Mouse (Mus musculus): ENCODE measurements around the gene Ppfia2. TPM values are rescaled to one million over a fixed set of nuclear protein-coding genes. Genes with fewer than 3 reads are reported as not detected.

Ppfia2 gene
- total RNA-seq, 2 experiments from 2014 or later: 116 to 138 TPM

DNA sequence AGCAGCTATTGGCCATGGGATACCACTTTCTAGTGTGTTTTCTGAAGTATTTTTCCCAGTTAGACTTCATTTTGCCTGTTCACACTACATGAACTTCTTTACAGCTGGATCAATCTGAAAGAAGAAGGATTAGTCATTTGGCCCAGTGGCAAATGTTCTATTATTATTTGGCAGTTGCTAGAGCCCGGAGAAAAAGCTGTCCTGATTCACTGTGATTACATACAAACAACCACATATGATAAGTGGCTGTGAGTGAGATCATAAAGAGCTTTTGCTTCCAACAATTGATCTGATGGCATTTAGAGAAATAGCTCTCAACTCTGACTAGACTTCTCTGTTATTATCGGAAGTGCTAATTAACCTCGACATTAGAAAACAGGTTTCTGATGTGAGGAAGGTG lies 440.0 kb downstream of the Ppfia2 start:
- no peak for DNase-seq (ENCODE audit: extremely low spot score in 1 of 2, low spot score in 1 of 2)

DNA sequence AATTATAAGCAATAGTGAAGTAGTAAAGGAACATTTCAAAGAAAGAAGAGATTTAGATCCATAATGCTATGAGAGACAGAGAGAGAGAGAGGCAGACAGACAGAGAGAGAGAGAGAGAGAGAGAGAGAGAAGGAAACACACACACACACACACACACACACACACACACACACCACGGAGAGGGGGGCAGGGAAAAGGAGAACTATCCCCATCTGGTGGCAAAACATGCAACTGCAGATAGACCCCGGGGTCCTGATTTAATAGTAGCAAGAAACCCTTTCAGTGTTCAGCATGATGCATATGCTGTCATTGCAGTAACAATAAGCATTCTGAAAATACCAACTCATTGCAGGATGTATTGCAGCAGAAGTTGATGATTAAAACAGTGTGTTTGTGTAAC lies 442.9 kb downstream of the Ppfia2 start:
- no peak for DNase-seq (ENCODE audit: extremely low spot score in 1 of 2, low spot score in 1 of 2)

DNA sequence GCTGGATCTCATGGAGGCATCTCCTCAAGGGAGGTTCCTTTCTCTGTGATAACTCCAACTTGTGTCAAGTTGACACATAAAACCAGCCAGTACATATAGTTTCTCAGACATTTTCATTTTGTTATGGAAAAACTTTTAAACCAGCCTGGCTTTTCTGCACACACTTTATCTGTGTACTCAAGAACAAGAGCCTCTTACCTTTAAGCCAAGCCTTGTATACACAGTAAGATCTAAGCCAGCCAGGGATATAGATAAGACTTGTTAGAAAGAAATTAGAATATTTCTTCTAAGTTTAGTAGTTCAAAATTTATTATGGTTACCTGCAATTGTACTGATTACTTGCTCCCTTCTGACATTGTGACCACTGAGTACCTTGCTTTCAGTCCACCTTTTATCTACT lies 444.1 kb downstream of the Ppfia2 start:
- no peak for DNase-seq (ENCODE audit: extremely low spot score in 1 of 2, low spot score in 1 of 2)

DNA sequence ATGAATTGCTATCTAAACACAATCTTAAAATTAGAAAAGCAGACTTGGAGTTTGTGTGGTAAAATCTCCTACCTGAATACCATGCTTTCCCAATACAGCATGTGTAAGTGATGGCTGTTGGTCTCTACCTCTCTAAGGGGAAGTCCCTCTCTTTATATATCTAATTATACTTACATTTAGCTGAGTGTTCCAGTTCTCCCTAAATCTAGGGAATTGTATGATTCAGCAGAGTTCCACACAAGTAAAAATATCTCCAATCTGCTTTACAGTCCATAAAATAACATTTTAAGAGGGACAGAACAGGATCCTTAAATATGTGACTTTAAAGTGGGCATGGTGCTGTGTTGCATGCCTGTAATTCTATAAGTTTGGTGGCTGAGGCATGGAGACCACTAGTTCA lies 444.7 kb downstream of the Ppfia2 start:
- DNase-seq (ENCODE audit: extremely low spot score in 1 of 2, low spot score in 1 of 2): no peak

DNA sequence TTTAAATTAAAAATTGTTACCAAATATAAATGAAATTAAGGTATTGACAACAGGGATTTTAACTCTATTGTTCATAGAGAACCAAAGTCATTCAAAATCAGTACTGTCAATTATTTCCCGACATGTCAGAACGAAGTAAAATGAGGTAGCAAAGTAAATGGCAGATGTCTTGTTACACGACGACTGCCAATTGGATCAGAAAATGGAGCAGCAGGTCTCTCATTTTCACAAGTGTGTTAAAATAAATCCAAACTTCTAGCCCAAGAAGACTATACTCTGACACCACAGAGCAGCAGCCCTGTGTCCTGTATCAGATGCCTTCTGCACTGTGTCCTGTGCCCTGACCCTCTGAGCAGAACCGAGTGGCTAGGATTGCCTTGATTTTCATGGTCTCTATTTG lies 454.2 kb downstream of the Ppfia2 start:
- DNase-seq (ENCODE audit: extremely low spot score in 1 of 2, low spot score in 1 of 2): no peak

DNA sequence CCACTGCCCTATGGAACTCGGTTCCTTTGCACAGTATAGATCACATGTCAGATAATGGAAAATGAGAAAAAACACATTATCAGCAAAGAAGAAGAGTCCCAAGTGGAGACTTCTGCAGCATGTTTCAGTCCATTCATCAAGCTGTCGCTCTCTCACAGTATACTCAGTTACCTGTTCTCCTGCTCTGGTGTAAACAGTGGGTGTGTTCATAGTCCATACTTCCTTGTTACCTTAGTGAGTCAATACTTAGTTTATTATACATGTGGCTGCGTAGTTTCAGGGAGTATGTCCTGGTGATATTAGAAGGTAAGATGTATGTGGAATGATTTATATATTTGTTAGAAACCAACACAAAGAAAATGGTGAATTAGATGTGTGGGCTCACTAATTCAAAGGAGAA lies 454.7 kb downstream of the Ppfia2 start:
- DNase-seq (ENCODE audit: extremely low spot score in 1 of 2, low spot score in 1 of 2): no peak

DNA sequence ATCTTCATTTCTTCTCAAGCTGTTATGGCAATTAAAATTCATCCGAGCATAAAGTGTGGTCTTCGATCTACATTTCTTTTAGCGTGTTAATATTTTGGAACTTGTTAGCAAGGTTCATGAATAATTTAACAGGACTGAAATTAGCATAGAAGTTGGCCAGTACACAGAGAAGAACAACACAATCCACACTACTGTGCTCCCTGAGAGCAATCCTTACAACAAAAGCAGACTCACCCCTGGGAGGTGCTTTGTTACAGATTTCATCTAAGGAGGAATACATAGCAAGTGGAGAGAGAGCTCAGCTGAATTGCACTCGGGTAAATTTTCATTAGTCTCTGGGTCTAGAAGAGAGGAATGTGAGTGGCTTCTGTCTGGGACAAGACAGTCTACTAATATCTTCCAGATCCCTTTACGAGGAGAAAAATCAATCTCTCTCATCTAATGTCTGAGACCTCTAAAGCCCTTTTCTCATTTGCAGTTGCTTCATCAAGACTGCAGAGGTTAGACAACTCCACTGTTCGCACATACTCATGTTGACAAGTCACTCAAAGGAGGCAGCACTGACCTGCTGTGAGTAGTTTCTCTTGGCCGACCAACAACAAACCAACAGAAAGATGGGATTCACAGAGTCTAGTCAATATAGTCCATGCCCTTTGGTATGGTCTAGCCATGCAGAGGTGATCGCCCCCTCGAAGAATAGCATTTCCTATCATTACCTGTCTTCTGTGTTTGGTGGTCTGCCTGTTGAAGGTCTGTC lies 458.6 kb downstream of the Ppfia2 start:
- no peak for DNase-seq (ENCODE audit: extremely low spot score in 1 of 2, low spot score in 1 of 2)

DNA sequence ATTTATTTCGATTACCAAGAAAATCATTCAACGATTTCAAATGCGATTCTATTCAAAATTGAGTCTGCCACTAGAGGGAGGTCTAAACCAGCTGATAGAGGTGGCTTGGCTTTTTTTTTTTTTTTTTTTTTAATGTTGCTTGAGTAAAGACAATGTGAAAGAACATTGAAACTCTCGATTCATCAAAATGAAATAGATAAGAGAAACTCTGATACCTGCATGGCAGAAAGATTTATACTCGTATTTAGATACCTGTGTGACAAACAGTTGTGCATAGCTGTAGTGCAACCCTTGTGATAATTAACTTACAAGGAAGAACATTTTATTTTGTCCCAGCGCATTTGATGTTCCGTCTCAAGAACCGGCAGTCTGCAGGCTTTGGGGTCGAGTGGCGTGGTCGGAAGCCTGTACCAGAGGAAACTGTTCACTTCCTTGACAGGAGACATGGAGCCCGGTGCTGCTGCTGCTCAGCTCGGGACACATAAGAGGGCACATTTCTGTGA lies 462.5 kb downstream of the Ppfia2 start:
- no peak for DNase-seq (ENCODE audit: extremely low spot score in 1 of 2, low spot score in 1 of 2)

DNA sequence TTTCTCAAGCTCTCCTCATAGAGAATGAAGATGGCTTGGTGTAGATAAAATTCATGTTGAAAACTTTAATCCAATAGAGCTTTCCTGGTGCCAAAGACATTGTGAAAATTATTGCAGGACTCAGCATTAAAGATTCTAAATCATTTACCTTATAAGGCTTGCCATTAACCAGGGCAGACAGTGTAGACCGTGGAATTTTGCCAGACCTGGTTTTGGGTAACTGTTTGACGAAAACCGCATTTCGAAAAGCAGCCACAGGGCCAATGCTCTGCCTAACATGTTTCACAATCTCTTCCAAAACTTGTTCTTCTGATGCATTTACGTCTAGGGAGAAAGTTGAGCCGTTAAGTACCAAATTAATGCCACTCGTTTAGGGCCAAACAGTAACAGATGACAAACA lies 466.9 kb downstream of the Ppfia2 start:
- DNase-seq (ENCODE audit: extremely low spot score in 1 of 2, low spot score in 1 of 2): no peak

DNA sequence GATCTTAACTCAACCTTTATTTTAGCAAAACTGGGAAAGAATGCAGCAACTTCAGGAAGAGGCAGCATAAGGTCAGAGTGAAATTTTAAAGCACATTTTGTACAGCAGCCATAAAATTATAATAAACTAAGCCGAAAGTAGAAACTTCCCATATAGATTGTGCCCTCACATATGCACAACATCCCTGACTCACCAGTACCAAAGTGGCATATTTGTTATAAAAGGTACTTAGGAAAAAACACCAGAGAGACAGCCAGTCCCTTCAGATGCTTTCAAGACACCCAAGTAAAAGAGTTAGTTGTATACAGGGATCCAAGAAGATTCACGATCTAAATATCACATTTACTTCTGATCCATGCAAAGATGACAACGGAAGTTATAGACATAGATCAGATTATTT lies 468.7 kb downstream of the Ppfia2 start:
- no peak for DNase-seq (ENCODE audit: extremely low spot score in 1 of 2, low spot score in 1 of 2)

DNA sequence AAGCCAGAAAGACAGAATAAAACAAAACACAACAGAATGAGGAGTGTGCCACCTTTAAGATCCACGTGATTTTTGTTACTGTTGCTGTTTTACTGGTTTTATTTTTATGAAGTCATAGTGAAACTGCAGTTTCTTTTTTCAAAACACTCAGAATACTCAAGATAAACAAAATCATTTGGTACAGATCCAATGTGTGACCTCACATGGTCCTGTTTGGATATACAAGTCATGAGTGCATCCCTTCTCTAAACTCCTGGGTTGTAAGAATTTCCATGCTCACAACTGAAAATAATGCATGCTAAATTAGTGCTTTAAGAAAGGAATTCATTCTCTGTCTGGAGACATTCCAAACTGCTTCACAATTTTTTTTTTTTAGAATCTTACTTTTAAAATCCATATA lies 469.3 kb downstream of the Ppfia2 start:
- no peak for DNase-seq (ENCODE audit: extremely low spot score in 1 of 2, low spot score in 1 of 2)

DNA sequence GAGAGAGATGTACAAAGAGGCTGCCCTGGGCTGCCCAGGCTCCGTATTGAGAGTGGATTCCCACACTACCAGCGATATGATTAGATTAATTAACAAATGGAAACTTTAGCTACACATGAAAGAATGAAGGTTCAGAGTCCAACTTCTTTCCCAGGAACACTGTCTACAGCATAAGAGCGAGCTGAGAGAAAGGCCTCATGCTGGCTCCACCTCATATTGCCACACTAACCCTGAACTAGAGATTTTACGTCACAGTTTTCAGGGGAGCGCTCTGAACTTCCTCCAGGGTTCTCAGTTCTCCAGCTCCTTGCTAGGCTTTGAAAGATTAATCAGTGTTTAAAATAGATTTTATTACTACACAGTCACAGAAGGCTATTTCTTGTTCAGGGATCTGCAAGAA lies 471.2 kb downstream of the Ppfia2 start:
- no peak for DNase-seq (ENCODE audit: extremely low spot score in 1 of 2, low spot score in 1 of 2)

DNA sequence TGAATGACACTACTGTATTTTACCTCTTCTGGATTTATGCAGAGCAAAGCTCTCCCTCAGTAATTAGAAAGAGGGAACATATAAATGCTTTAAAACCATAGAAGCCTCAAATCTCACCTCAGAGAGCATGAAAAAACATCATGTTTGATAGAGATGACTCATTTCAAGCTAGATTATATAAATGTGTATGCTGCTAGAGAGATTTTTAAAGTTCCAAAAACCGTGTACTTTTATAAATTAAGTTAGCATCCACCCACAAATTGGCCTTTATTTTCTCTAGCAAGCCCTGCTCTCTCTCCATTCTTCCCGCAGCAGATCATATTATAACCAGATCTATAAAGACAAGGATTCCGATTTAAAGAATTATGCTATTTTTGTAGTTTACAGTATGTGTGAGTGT lies 488.9 kb downstream of the Ppfia2 start:
- no peak for DNase-seq (ENCODE audit: extremely low spot score in 1 of 2, low spot score in 1 of 2)

DNA sequence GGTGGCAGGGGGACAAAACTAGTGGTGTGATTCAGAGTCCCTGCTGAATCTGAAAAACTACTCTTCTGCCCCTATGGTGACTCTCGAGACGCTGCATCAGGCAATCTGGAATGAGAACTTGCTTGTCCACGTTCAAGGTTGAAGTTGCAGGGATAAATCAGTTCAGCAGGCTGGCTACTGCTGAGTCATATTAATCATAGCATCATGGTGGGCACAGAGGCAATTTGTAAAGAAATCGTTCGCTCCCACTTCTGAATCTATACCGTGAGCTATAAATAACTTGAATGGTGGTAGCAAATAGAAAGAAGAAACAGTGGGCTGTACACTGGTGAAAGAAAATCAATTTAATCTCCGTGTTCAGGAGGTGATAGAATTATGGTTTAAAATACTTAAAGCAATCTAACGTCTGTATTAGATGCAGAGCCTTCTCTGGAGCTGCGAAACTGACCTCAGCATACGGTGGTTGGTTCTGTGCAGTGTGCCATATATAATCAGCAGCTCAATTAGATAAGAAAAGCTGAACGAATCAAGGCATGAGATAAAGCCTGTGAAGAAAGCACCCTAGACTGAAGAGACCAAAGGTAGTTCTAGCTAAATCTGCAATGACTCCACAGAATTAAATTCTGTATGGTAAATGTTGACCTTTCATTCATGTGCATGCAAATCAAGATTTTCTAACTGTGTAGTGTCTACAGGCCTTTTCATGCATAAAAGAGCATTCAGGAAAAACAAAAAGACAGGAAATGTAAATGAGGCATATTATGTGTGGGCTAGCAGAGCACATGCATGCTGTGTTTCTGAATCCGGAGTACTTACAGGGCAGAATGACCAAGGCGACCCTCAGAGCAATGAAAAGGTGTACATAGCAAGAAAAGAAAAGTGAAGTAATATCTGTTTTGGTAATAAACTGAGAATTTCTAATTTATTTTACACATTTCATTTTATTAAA lies 505.3 kb downstream of the Ppfia2 start:
- no peak for DNase-seq (ENCODE audit: extremely low spot score in 1 of 2, low spot score in 1 of 2)

All from layer of hippocampus, postnatal 25 days (tissue).